Mouse (Mus musculus) spleen, adult 2 months (tissue): Measurements from ENCODE around the gene Gm20388.

Experiments used
- CTCF ChIP-seq: fragments of 200-500 bp; IDR thresholded peaks from 2 replicates; pipeline ENCODE4 v1.5.1; 2011; ENCODE audit warnings: mild to moderate bottlenecking, inconsistent platforms; ENCODE audit not compliant: insufficient read depth, insufficient read length, insufficient replicate concordance; ENCODE audit errors: extremely low read depth
- POLR2A ChIP-seq: fragments of 200-500 bp; IDR thresholded peaks from 2 replicates; pipeline ENCODE4 v1.6.1; 2011; ENCODE audit warnings: low read depth, low read length, inconsistent platforms

- TF ChIP-seq CTCF (no peak; the same call in 1 of the 2 replicates), POLR2A (no peak)
These were observed 2658.3 kb downstream of the Gm20388 start for GRCm38 (mm10) chr8:122568881-122569309.
